Mouse (Mus musculus) kidney, embryonic 16.5 days (tissue): Measurements from ENCODE around the gene Fam173b. TPM values are rescaled to one million over a fixed set of nuclear protein-coding genes. Genes with fewer than 3 reads are reported as not detected.
A peak's percentile ranks its signal among the peaks of the same experiment; 100 is the strongest.

ENCODE experiments used
- ATAC-seq: fragments of 200-750 bp; cut with Nextera tagmentation; 2 replicates; pipeline ENCODE4 v1.8.0; 2017; ENCODE audit warnings: moderate TSS enrichment; ENCODE audit not compliant: low FRiP score, low TSS enrichment
- H3K27ac ChIP-seq: fragments of 300-500 bp; sonication (generic); 2 replicates; pipeline ENCODE4 v1.5.1; 2014; ENCODE audit warnings: low read length
- H3K27me3 ChIP-seq: fragments of 300-500 bp; sonication (generic); 2 replicates; pipeline ENCODE4 v1.6.1; 2014; ENCODE audit warnings: low read length, control low read depth, mixed read lengths; ENCODE audit not compliant: insufficient read depth
- H3K36me3 ChIP-seq: fragments of 300-500 bp; sonication (generic); 2 replicates; pipeline ENCODE4 v1.6.1; 2014; ENCODE audit warnings: low read length, control low read depth, mixed read lengths; ENCODE audit not compliant: insufficient read depth
- H3K4me1 ChIP-seq: fragments of 300-500 bp; sonication (generic); 2 replicates; pipeline ENCODE4 v1.6.1; 2014; ENCODE audit warnings: low read length, control low read depth, mixed read lengths; ENCODE audit not compliant: insufficient read depth
- H3K4me2 ChIP-seq: fragments of 300-500 bp; sonication (generic); replicated peaks from 2 replicates; pipeline ENCODE4 v1.6.1; 2014; ENCODE audit warnings: low read depth, low read length
- H3K4me3 ChIP-seq: fragments of 300-500 bp; sonication (generic); 2 replicates; pipeline ENCODE4 v1.5.1; 2014; ENCODE audit warnings: mild to moderate bottlenecking, low read length
- H3K9ac ChIP-seq: fragments of 300-500 bp; sonication (generic); replicated peaks from 2 replicates; pipeline ENCODE4 v1.6.1; 2014; ENCODE audit warnings: low read length
- H3K9me3 ChIP-seq: fragments of 300-500 bp; sonication (generic); 2 replicates; pipeline ENCODE4 v1.6.1; 2016; ENCODE audit warnings: low read length, control low read depth
- WGBS: fragments of 180-500 bp; shearing (Covaris S2); extraction: QIAGEN DNeasy Blood & Tissue Kit; methylation state at CpG from one replicate; pipeline ENCODE4 v1.1.7; 2014; 5-methylcytosine and 5-hydroxymethylcytosine counted together
- polyA plus RNA-seq: library from polyadenylated mRNA; unstranded; fragments of >200 nt; fragmentation: Nextera tagmentation; extraction: Ambion mirVana; gene quantifications from 2 replicates; pipeline ENCODE4 v1.2.1, GENCODE M21; 2015

Gene Fam173b
- polyA plus RNA-seq, 1 experiment from 2014 or later, result 14.2 TPM

DNA sequence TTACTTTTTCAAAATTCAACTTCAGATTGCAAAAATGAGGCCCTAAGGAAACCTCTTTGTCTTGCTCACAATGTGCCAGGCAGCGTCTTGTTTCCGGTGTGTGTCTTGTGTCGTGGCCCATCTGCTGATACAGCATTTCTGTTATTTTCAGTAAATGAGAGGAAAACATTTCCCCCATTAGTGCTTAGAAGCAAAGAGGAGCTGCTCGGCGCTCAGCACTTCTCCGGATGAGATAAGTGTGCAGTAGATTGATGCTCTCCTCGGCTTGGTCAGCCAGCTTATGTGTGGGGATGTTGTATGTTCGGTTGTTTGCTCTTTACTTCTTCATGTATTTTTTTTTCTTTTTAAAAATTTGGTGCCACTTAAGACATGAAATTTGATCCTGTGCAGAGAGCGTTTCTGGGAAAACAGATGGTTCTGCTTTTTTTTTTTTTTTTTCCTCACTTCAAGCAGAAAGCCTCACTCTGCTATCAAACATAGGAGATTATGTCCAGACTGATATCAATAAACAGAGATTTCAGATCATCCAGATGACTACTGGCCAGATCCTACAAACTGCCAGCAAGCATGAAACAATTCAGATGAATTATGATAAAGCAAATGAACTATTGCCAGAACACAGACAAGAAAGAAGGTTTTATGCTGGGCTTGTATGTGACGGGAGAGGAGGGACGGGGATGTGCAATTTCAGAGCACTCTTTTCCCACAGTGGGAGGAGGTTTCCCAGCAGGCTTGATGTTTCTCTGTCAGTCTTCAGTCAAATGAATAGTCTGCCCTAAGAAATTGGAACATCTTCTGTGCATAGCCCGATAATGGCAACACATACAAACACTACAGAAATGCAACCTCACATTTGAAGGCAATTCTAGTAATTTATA, 25.9 kb downstream of the Fam173b start:
- no peak overlapping the region for H3K4me2 ChIP-seq
- peak overlapping the region; percentile 55; the same call in 1 of the 2 replicates for H3K27ac ChIP-seq
- 0 out of 2 replicates have a peak, but pooled peaks cover 6% of the 10 kb centered on the region for H3K36me3 ChIP-seq
- ATAC-seq, result no peak
- H3K27me3 ChIP-seq, result no peaks in the 10 kb centered on the region
- peaks cover 21% of the 10 kb centered on the region; the same call in 1 of the 2 replicates for H3K4me1 ChIP-seq
- no peak overlapping the region for H3K9ac ChIP-seq
- WGBS, result 38% methylated on average over 12 of the region's 12 CpGs
- no peak overlapping the region for H3K4me3 ChIP-seq
- H3K9me3 ChIP-seq, result 0 out of 2 replicates have a peak, but pooled peaks cover 2% of the 10 kb centered on the region

- H3K4me1 ChIP-seq, result peaks cover 24% of the 10 kb centered on the region; the same call in 1 of the 2 replicates
- no peak overlapping the region for H3K9ac ChIP-seq
- ATAC-seq, result no peak
- H3K9me3 ChIP-seq, result 0 out of 2 replicates have a peak, but pooled peaks cover 2% of the 10 kb centered on the region
- H3K4me3 ChIP-seq, result no peak overlapping the region
- WGBS, result 62% methylated on average over 10 of the region's 10 CpGs
- no peak overlapping the region for H3K4me2 ChIP-seq
- H3K27me3 ChIP-seq, result no peaks in the 10 kb centered on the region
- H3K27ac ChIP-seq, result no peak overlapping the region
- 0 out of 2 replicates have a peak, but pooled peaks cover 6% of the 10 kb centered on the region for H3K36me3 ChIP-seq
Measured at GRCm38 (mm10) chr15:31628180-31628579, 26.5 kb downstream of the Fam173b start.

DNA sequence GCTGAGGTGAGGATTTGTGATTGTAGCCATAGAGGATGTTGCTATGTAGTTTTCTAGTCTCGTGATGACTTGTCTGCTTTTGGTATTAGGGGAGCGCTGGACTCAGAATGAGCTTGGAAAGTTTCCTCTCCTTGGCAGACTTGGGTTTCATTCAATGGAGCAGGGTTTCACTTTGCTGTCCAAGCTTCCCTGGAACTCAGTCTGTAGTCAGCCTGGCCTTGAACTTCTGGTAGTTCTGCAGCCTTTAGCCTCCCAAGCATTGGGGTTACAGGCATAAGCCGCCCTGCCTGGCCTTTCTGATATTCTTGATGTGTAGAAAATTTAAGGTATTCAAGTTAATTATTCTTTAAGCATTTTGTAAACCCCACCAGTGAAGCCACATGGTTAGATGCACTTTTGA, 27.9 kb downstream of the Fam173b start:
- Histone ChIP-seq H3K4me3 (no peak overlapping the region), H3K9me3 (no peaks in the 10 kb centered on the region), H3K4me1 (peaks cover 24% of the 10 kb centered on the region; the same call in 1 of the 2 replicates), H3K9ac (no peak overlapping the region), H3K36me3 (0 out of 2 replicates have a peak, but pooled peaks cover 1% of the 10 kb centered on the region), H3K4me2 (no peak overlapping the region), H3K27me3 (no peaks in the 10 kb centered on the region), H3K27ac (no peak overlapping the region)
- 95% methylated on average over 3 of the region's 3 CpGs for WGBS
- ATAC-seq, result no peak

- no peaks in the 10 kb centered on the region for H3K27me3 ChIP-seq
- peak; percentile 81; the same call in 1 of the 2 replicates for ATAC-seq
- no peak overlapping the region; the same call in 1 of the 2 replicates for H3K4me2 ChIP-seq
- no peak overlapping the region for H3K9ac ChIP-seq
- H3K27ac ChIP-seq, result 0 out of 2 replicates have a peak overlapping the region, but pooled peaks have one; percentile 29
- H3K36me3 ChIP-seq, result no peaks in the 10 kb centered on the region
- H3K4me1 ChIP-seq, result peaks cover 24% of the 10 kb centered on the region; the same call in 1 of the 2 replicates
- WGBS, result 26% methylated on average over 12 of the region's 12 CpGs
- H3K9me3 ChIP-seq, result no peaks in the 10 kb centered on the region
- H3K4me3 ChIP-seq, result no peak overlapping the region
Measured at GRCm38 (mm10) chr15:31631396-31631858, 29.8 kb downstream of the Fam173b start.

GRCm38 (mm10) chr15:31632478-31632877, 30.8 kb downstream of the Fam173b start:
- H3K4me3 ChIP-seq, result no peak overlapping the region
- H3K27ac ChIP-seq, result no peak overlapping the region
- H3K9me3 ChIP-seq, result no peaks in the 10 kb centered on the region
- peaks cover 21% of the 10 kb centered on the region; the same call in 1 of the 2 replicates for H3K4me1 ChIP-seq
- WGBS, result 58% methylated on average over 4 of the region's 4 CpGs
- no peak overlapping the region for H3K9ac ChIP-seq
- peak; percentile 58; the same call in 1 of the 2 replicates for ATAC-seq
- no peak overlapping the region for H3K4me2 ChIP-seq
- no peaks in the 10 kb centered on the region for H3K36me3 ChIP-seq
- no peaks in the 10 kb centered on the region for H3K27me3 ChIP-seq

GRCm38 (mm10) chr15:31634582-31634981, 32.9 kb downstream of the Fam173b start:
- Histone ChIP-seq H3K27ac (no peak overlapping the region), H3K36me3 (no peaks in the 10 kb centered on the region), H3K4me1 (peaks cover 17% of the 10 kb centered on the region; the same call in 1 of the 2 replicates), H3K4me3 (no peak overlapping the region), H3K27me3 (no peaks in the 10 kb centered on the region), H3K9me3 (no peaks in the 10 kb centered on the region), H3K4me2 (no peak overlapping the region), H3K9ac (no peak overlapping the region)
- 89% methylated on average over 6 of the region's 6 CpGs for WGBS
- ATAC-seq, result no peak

DNA sequence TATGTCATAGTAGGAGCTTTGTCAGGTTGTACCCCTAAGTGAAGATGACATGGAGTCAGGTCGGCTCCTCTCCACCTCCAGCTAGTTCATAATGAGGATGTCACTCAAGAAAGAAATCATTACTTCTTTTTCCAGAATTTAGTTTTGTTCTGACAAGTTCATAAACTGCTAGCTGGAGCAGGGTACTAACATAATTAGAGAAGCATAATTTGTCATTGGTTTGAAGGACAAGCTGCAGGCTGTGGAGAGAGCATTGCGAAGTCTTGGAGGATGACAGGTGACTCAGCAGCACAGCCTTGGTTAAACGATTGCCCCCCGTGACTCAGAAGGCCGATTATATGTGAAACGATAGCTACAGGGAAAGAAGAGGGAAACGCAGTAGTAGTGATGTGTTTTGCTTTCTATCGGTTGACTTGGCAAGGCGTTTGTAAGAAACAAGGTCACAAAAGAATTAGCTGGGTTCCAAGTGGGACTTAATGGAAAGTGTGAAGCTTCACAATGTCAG, 34.5 kb downstream of the Fam173b start:
- no peak for ATAC-seq
- H3K27ac ChIP-seq, result no peak overlapping the region
- no peaks in the 10 kb centered on the region for H3K27me3 ChIP-seq
- peaks cover 15% of the 10 kb centered on the region; the same call in 1 of the 2 replicates for H3K4me1 ChIP-seq
- no peak overlapping the region for H3K4me3 ChIP-seq
- H3K9me3 ChIP-seq, result no peaks in the 10 kb centered on the region
- H3K9ac ChIP-seq, result no peak overlapping the region
- H3K36me3 ChIP-seq, result no peaks in the 10 kb centered on the region
- H3K4me2 ChIP-seq, result no peak overlapping the region
- 58% methylated on average over 9 of the region's 9 CpGs for WGBS

GRCm38 (mm10) chr15:31647225-31647624, 45.6 kb downstream of the Fam173b start:
- 0 out of 2 replicates have a peak, but pooled peaks cover 5% of the 10 kb centered on the region for H3K4me1 ChIP-seq
- H3K4me2 ChIP-seq, result no peak overlapping the region
- no peak overlapping the region for H3K4me3 ChIP-seq
- no peaks in the 10 kb centered on the region for H3K36me3 ChIP-seq
- peak; percentile 63 for ATAC-seq
- no peaks in the 10 kb centered on the region for H3K9me3 ChIP-seq
- H3K27ac ChIP-seq, result peak overlapping the region; percentile 23; the same call in 1 of the 2 replicates
- no peak overlapping the region for H3K9ac ChIP-seq
- 67% methylated on average over 6 of the region's 6 CpGs for WGBS
- H3K27me3 ChIP-seq, result no peaks in the 10 kb centered on the region

DNA sequence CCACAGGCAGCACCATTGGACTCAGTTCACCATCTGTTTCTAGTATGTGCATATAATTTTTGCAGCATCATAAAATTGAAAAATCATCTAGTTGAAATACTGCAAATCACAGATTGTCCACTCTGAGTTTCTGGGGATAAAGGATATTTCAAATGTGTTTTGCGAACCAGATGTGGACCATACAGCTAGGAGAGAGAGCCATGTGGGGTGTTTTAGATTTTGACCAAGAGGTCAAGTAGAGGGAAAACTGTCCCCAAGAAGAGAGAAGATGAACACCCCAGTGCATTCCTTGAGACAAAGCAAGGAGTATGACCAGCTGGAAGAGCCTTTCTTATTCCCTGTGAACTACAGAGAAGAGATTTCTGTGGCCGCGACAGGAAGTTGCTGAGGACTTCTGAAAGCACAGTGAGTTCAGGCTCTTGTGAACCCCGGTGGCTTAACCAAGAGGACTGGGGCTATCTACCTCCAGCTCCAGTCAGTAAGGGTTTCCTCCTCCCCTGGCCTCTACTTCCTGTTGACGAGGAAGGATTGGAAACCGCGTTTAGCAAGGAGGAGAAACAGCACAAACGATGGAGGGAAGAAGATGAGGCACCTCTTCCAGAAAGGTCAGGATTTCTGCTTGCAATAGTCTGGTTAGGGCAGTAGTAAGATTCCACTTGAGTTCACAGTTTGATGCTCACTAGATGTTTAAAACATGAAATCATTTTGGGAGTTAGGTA, 46.4 kb downstream of the Fam173b start:
- H3K9ac ChIP-seq, result no peak overlapping the region
- H3K9me3 ChIP-seq, result no peaks in the 10 kb centered on the region
- peak; percentile 51; the same call in 1 of the 2 replicates for ATAC-seq
- H3K27me3 ChIP-seq, result no peaks in the 10 kb centered on the region
- no peak overlapping the region for H3K4me3 ChIP-seq
- H3K27ac ChIP-seq, result 0 out of 2 replicates have a peak overlapping the region, but pooled peaks have one; percentile 21
- H3K36me3 ChIP-seq, result no peaks in the 10 kb centered on the region
- H3K4me2 ChIP-seq, result no peak overlapping the region
- 0 out of 2 replicates have a peak, but pooled peaks cover 5% of the 10 kb centered on the region for H3K4me1 ChIP-seq
- WGBS, result 61% methylated on average over 8 of the region's 8 CpGs
